Mouse (Mus musculus) forebrain, embryonic 16.5 days (tissue): Measurements from ENCODE around the gene Rasa1. TPM values are rescaled to one million over a fixed set of nuclear protein-coding genes. Genes with fewer than 3 reads are reported as not detected.

Experiments
- ATAC-seq: fragments of 200-750 bp; cut with Nextera tagmentation; 2 replicates; pipeline ENCODE4 v1.8.0; 2017; ENCODE audit warnings: mild to moderate bottlenecking, moderate library complexity
- H3K27ac ChIP-seq: fragments of 300-500 bp; sonication (generic); 2 replicates; pipeline ENCODE4 v1.5.1; 2014; ENCODE audit warnings: low read length, control low read depth
- H3K27me3 ChIP-seq: fragments of 300-500 bp; sonication (generic); replicated peaks from 2 replicates; pipeline ENCODE4 v1.6.1; 2014; ENCODE audit warnings: low read length; ENCODE audit not compliant: control insufficient read depth, insufficient read depth
- H3K36me3 ChIP-seq: fragments of 300-500 bp; sonication (generic); 2 replicates; pipeline ENCODE4 v1.6.1; 2014; ENCODE audit not compliant: control insufficient read depth, insufficient read depth
- H3K4me1 ChIP-seq: fragments of 300-500 bp; sonication (generic); replicated peaks from 2 replicates; pipeline ENCODE4 v1.6.1; 2014; ENCODE audit warnings: low read length; ENCODE audit not compliant: control insufficient read depth, insufficient read depth
- H3K4me2 ChIP-seq: fragments of 300-500 bp; sonication (generic); 2 replicates; pipeline ENCODE4 v1.6.1; 2014; ENCODE audit warnings: mild to moderate bottlenecking, low read length, control low read depth
- H3K4me3 ChIP-seq: fragments of 300-500 bp; sonication (generic); replicated peaks from 2 replicates; pipeline ENCODE4 v1.5.1; 2014; ENCODE audit warnings: mild to moderate bottlenecking, low read length, control low read depth
- H3K9ac ChIP-seq: fragments of 300-500 bp; sonication (generic); replicated peaks from 2 replicates; pipeline ENCODE4 v1.6.1; 2014; ENCODE audit warnings: low read depth, low read length, control low read depth
- H3K9me3 ChIP-seq: fragments of 300-500 bp; sonication (generic); 2 replicates; pipeline ENCODE4 v1.6.1; 2016; ENCODE audit warnings: low read length; ENCODE audit not compliant: control insufficient read depth
- WGBS: fragments of 180-500 bp; shearing (Covaris S2); extraction: QIAGEN DNeasy Blood & Tissue Kit; methylation state at CpG from one replicate; pipeline ENCODE4 v1.1.7; 2014; 5-methylcytosine and 5-hydroxymethylcytosine counted together
- polyA plus RNA-seq: library from polyadenylated mRNA; unstranded; fragments of >200 nt; fragmentation: Nextera tagmentation; extraction: Ambion mirVana; gene quantifications from 2 replicates; pipeline ENCODE4 v1.2.1, GENCODE M21; 2015

Gene Rasa1
- polyA plus RNA-seq, 1 experiment from 2014 or later: 68.1 TPM

GRCm38 (mm10) chr13:85278951-85279350, 10.0 kb downstream of the Rasa1 start:
- Histone ChIP-seq H3K4me2 (no peak overlapping the region), H3K9ac (no peak overlapping the region), H3K4me1 (no peaks in the 10 kb centered on the region), H3K9me3 (no peaks in the 10 kb centered on the region), H3K27ac (no peak overlapping the region), H3K27me3 (no peaks in the 10 kb centered on the region), H3K4me3 (no peak overlapping the region), H3K36me3 (no peaks in the 10 kb centered on the region)
- ATAC-seq: no peak

GRCm38 (mm10) chr13:85274572-85274971, 14.4 kb downstream of the Rasa1 start:
- H3K36me3 ChIP-seq: no peaks in the 10 kb centered on the region
- 0 out of 2 replicates have a peak, but pooled peaks have one; percentile 32 for ATAC-seq
- H3K9ac ChIP-seq: no peak overlapping the region
- H3K4me1 ChIP-seq: 0 out of 2 replicates have a peak, but pooled peaks cover 2% of the 10 kb centered on the region
- H3K4me3 ChIP-seq: no peak overlapping the region
- H3K9me3 ChIP-seq: no peaks in the 10 kb centered on the region
- no peak overlapping the region for H3K27ac ChIP-seq
- H3K4me2 ChIP-seq: no peak overlapping the region
- WGBS: 100% methylated on average over 1 of the region's 1 CpGs
- H3K27me3 ChIP-seq: no peaks in the 10 kb centered on the region

- no peaks in the 10 kb centered on the region for H3K36me3 ChIP-seq
- H3K9me3 ChIP-seq: no peaks in the 10 kb centered on the region
- 0 out of 2 replicates have a peak, but pooled peaks cover 2% of the 10 kb centered on the region for H3K4me1 ChIP-seq
- no peak overlapping the region for H3K27ac ChIP-seq
- H3K4me3 ChIP-seq: no peak overlapping the region
- H3K9ac ChIP-seq: no peak overlapping the region
- ATAC-seq: no peak
- no peak overlapping the region for H3K4me2 ChIP-seq
- H3K27me3 ChIP-seq: no peaks in the 10 kb centered on the region
Measured at GRCm38 (mm10) chr13:85273788-85274187, 15.1 kb downstream of the Rasa1 start.

GRCm38 (mm10) chr13:85238760-85239159, 50.2 kb downstream of the Rasa1 start:
- WGBS: 91% methylated on average over 7 of the region's 7 CpGs
- ATAC-seq: no peak
- Histone ChIP-seq H3K36me3 (peaks cover 5% of the 10 kb centered on the region; the same call in 1 of the 2 replicates), H3K27ac (no peak overlapping the region), H3K27me3 (no peaks in the 10 kb centered on the region), H3K9ac (no peak overlapping the region), H3K4me2 (no peak overlapping the region), H3K9me3 (no peaks in the 10 kb centered on the region), H3K4me1 (no peaks in the 10 kb centered on the region), H3K4me3 (no peak overlapping the region)

- H3K36me3 ChIP-seq: peaks cover 19% of the 10 kb centered on the region
- H3K4me1 ChIP-seq: no peaks in the 10 kb centered on the region
- WGBS: 89% methylated on average over 4 of the region's 4 CpGs
- H3K27me3 ChIP-seq: no peaks in the 10 kb centered on the region
- no peak overlapping the region for H3K4me3 ChIP-seq
- H3K27ac ChIP-seq: no peak overlapping the region
- ATAC-seq: no peak
- no peak overlapping the region for H3K9ac ChIP-seq
- no peaks in the 10 kb centered on the region for H3K9me3 ChIP-seq
- no peak overlapping the region for H3K4me2 ChIP-seq
Measured at GRCm38 (mm10) chr13:85218656-85219055, 70.3 kb downstream of the Rasa1 start.

GRCm38 (mm10) chr13:85210353-85210752, 78.6 kb downstream of the Rasa1 start:
- H3K27ac ChIP-seq: no peak overlapping the region
- ATAC-seq: peak; percentile 51

GRCm38 (mm10) chr13:85208656-85209055, 80.3 kb downstream of the Rasa1 start:
- Histone ChIP-seq H3K9me3 (no peaks in the 10 kb centered on the region), H3K27me3 (no peaks in the 10 kb centered on the region), H3K36me3 (peaks cover 15% of the 10 kb centered on the region; the same call in 1 of the 2 replicates), H3K27ac (no peak overlapping the region), H3K4me1 (no peaks in the 10 kb centered on the region), H3K4me3 (no peak overlapping the region), H3K4me2 (no peak overlapping the region), H3K9ac (no peak overlapping the region)
- no peak for ATAC-seq
- WGBS: 96% methylated on average over 6 of the region's 6 CpGs

More at GRCm38 (mm10) chr13:85210353-85210752, 78.6 kb downstream of the Rasa1 start:
- Histone ChIP-seq H3K36me3 (peaks cover 14% of the 10 kb centered on the region), H3K9me3 (no peaks in the 10 kb centered on the region), H3K4me1 (no peaks in the 10 kb centered on the region), H3K9ac (no peak overlapping the region), H3K27me3 (no peaks in the 10 kb centered on the region), H3K4me2 (no peak overlapping the region), H3K4me3 (no peak overlapping the region)
- 56% methylated on average over 1 of the region's 1 CpGs for WGBS

- Histone ChIP-seq H3K36me3 (peaks cover 15% of the 10 kb centered on the region; the same call in 1 of the 2 replicates), H3K9me3 (no peaks in the 10 kb centered on the region), H3K4me1 (no peaks in the 10 kb centered on the region), H3K27ac (no peak overlapping the region), H3K4me3 (no peak overlapping the region), H3K9ac (no peak overlapping the region), H3K4me2 (no peak overlapping the region), H3K27me3 (no peaks in the 10 kb centered on the region)
- WGBS: 77% methylated on average over 2 of the region's 2 CpGs
- no peak for ATAC-seq
Measured at GRCm38 (mm10) chr13:85207493-85207892, 81.4 kb downstream of the Rasa1 start.

- 98% methylated on average over 2 of the region's 2 CpGs for WGBS
- H3K36me3 ChIP-seq: peaks cover 10% of the 10 kb centered on the region; the same call in 1 of the 2 replicates
- H3K4me3 ChIP-seq: no peak overlapping the region
- no peak for ATAC-seq
- H3K4me1 ChIP-seq: peaks cover 10% of the 10 kb centered on the region
- no peak overlapping the region for H3K27ac ChIP-seq
- no peaks in the 10 kb centered on the region for H3K27me3 ChIP-seq
- no peaks in the 10 kb centered on the region for H3K9me3 ChIP-seq
- H3K9ac ChIP-seq: no peak overlapping the region
- H3K4me2 ChIP-seq: no peak overlapping the region
Measured at GRCm38 (mm10) chr13:85191253-85191652, 97.7 kb downstream of the Rasa1 start.

- peak; percentile 82 for ATAC-seq
Measured at GRCm38 (mm10) chr13:85189644-85190121, 99.2 kb downstream of the Rasa1 start.

More at GRCm38 (mm10) chr13:85189644-85190121, 99.2 kb downstream of the Rasa1 start:
- WGBS: 1% methylated on average over 17 of the region's 17 CpGs
- Histone ChIP-seq H3K36me3 (peaks cover 10% of the 10 kb centered on the region; the same call in 1 of the 2 replicates), H3K27ac (peak overlapping the region; percentile 84), H3K27me3 (no peaks in the 10 kb centered on the region), H3K9ac (peak overlapping the region; percentile 97), H3K9me3 (no peaks in the 10 kb centered on the region), H3K4me3 (peak overlapping the region; percentile 99), H3K4me2 (peak overlapping the region; percentile 85), H3K4me1 (peaks cover 10% of the 10 kb centered on the region)
